Mouse (Mus musculus) limb, embryonic 12.5 days (tissue): ENCODE measurements around the gene Fabp6. TPM values are rescaled to one million over a fixed set of nuclear protein-coding genes. Genes with fewer than 3 reads are reported as not detected.

Source experiments
- ATAC-seq: fragments of 200-750 bp; cut with Nextera tagmentation; 2 replicates; pipeline ENCODE4 v1.8.0; 2017; ENCODE audit warnings: low read depth, moderate TSS enrichment; ENCODE audit not compliant: insufficient number of reproducible peaks, insufficient read depth, low FRiP score, low TSS enrichment
- H3K27ac ChIP-seq: fragments of 300-500 bp; sonication (generic); 2 replicates; pipeline ENCODE4 v1.5.1; 2016; ENCODE audit warnings: mild to moderate bottlenecking, moderate library complexity
- H3K27me3 ChIP-seq: fragments of 300-500 bp; sonication (generic); 2 replicates; pipeline ENCODE4 v1.6.1; 2016; ENCODE audit warnings: mild to moderate bottlenecking, moderate library complexity
- H3K36me3 ChIP-seq: fragments of 300-500 bp; sonication (generic); 2 replicates; pipeline ENCODE4 v1.6.1; 2016; ENCODE audit warnings: mild to moderate bottlenecking, moderate library complexity
- H3K4me1 ChIP-seq: fragments of 300-500 bp; sonication (generic); replicated peaks from 2 replicates; pipeline ENCODE4 v1.6.1; 2016
- H3K4me2 ChIP-seq: fragments of 300-500 bp; sonication (generic); 2 replicates; pipeline ENCODE4 v1.6.1; 2016; ENCODE audit warnings: mild to moderate bottlenecking, moderate library complexity
- H3K4me3 ChIP-seq: fragments of 300-500 bp; sonication (generic); replicated peaks from 2 replicates; pipeline ENCODE4 v1.5.1; 2016; ENCODE audit warnings: mild to moderate bottlenecking
- H3K9ac ChIP-seq: fragments of 300-500 bp; sonication (generic); replicated peaks from 2 replicates; pipeline ENCODE4 v1.6.1; 2016; ENCODE audit warnings: mild to moderate bottlenecking, moderate library complexity
- H3K9me3 ChIP-seq: fragments of 300-500 bp; sonication (generic); 2 replicates; pipeline ENCODE4 v1.6.1; 2016; ENCODE audit warnings: mild to moderate bottlenecking, moderate library complexity
- WGBS: fragments of 180-500 bp; shearing (Covaris S2); methylation state at CpG from one replicate; pipeline ENCODE4 v1.1.7; 2016; 5-methylcytosine and 5-hydroxymethylcytosine counted together
- polyA plus RNA-seq: library from polyadenylated mRNA; unstranded; fragments of >200 nt; fragmentation: Nextera tagmentation; extraction: Ambion mirVana; gene quantifications from 2 replicates; pipeline ENCODE4 v1.2.1, GENCODE M21; 2016

Fabp6 gene
- polyA plus RNA-seq, 1 experiment from 2014 or later: not detected

GRCm38 (mm10) chr11:43624341-43624740, 23.0 kb upstream of the Fabp6 start:
- Histone ChIP-seq H3K9ac (no peak overlapping the region), H3K4me3 (no peak overlapping the region), H3K4me2 (no peak overlapping the region), H3K27ac (no peak overlapping the region), H3K9me3 (no peaks in the 10 kb centered on the region), H3K4me1 (peaks cover 15% of the 10 kb centered on the region), H3K27me3 (no peaks in the 10 kb centered on the region), H3K36me3 (no peaks in the 10 kb centered on the region)
- no peak for ATAC-seq
- 88% methylated on average over 1 of the region's 1 CpGs for WGBS

- no peak overlapping the region for H3K4me2 ChIP-seq
- no peak overlapping the region for H3K4me3 ChIP-seq
- no peak for ATAC-seq
- no peaks in the 10 kb centered on the region for H3K36me3 ChIP-seq
- no peak overlapping the region for H3K27ac ChIP-seq
- no peak overlapping the region for H3K9ac ChIP-seq
- no peaks in the 10 kb centered on the region for H3K9me3 ChIP-seq
- WGBS: 82% methylated on average over 5 of the region's 5 CpGs
- peaks cover 15% of the 10 kb centered on the region for H3K4me1 ChIP-seq
- H3K27me3 ChIP-seq: no peaks in the 10 kb centered on the region
Measured at GRCm38 (mm10) chr11:43621769-43622168, 20.4 kb upstream of the Fabp6 start.

- no peaks in the 10 kb centered on the region for H3K36me3 ChIP-seq
- H3K27ac ChIP-seq: no peak overlapping the region
- no peak overlapping the region for H3K4me2 ChIP-seq
- peaks cover 5% of the 10 kb centered on the region; the same call in 1 of the 2 replicates for H3K4me1 ChIP-seq
- 0 out of 2 replicates have a peak, but pooled peaks have one; percentile 28 for ATAC-seq
- H3K9ac ChIP-seq: no peak overlapping the region
- WGBS: 69% methylated on average over 7 of the region's 7 CpGs
- H3K4me3 ChIP-seq: no peak overlapping the region
- H3K9me3 ChIP-seq: no peaks in the 10 kb centered on the region
- no peaks in the 10 kb centered on the region for H3K27me3 ChIP-seq
Measured at GRCm38 (mm10) chr11:43618403-43618802, 17.1 kb upstream of the Fabp6 start.

GRCm38 (mm10) chr11:43617924-43618323, 16.6 kb upstream of the Fabp6 start:
- H3K27ac ChIP-seq: no peak overlapping the region

GRCm38 (mm10) chr11:43612834-43613488, 11.6 kb upstream of the Fabp6 start:
- H3K4me3 ChIP-seq: no peak overlapping the region
- no peak overlapping the region for H3K4me2 ChIP-seq
- peak overlapping the region; percentile 50; the same call in 1 of the 2 replicates for H3K27ac ChIP-seq
- H3K9ac ChIP-seq: no peak overlapping the region; the same call in 1 of the 2 replicates
- no peaks in the 10 kb centered on the region for H3K36me3 ChIP-seq
- no peaks in the 10 kb centered on the region for H3K27me3 ChIP-seq
- 0 out of 2 replicates have a peak, but pooled peaks cover under 1% of the 10 kb centered on the region for H3K4me1 ChIP-seq
- no peaks in the 10 kb centered on the region for H3K9me3 ChIP-seq
- ATAC-seq: peak; percentile 71
- 29% methylated on average over 12 of the region's 12 CpGs for WGBS

More at GRCm38 (mm10) chr11:43617924-43618323, 16.6 kb upstream of the Fabp6 start:
- ATAC-seq: no peak
- Histone ChIP-seq H3K4me2 (no peak overlapping the region), H3K9me3 (no peaks in the 10 kb centered on the region), H3K4me3 (no peak overlapping the region), H3K36me3 (no peaks in the 10 kb centered on the region), H3K27me3 (no peaks in the 10 kb centered on the region), H3K4me1 (peaks cover 5% of the 10 kb centered on the region; the same call in 1 of the 2 replicates), H3K9ac (no peak overlapping the region)
- WGBS: 79% methylated on average over 5 of the region's 5 CpGs

GRCm38 (mm10) chr11:43610662-43611033, 9.3 kb upstream of the Fabp6 start:
- Histone ChIP-seq H3K9me3 (no peaks in the 10 kb centered on the region), H3K4me2 (no peak overlapping the region), H3K4me1 (no peaks in the 10 kb centered on the region), H3K4me3 (no peak overlapping the region), H3K36me3 (no peaks in the 10 kb centered on the region), H3K9ac (no peak overlapping the region), H3K27ac (no peak overlapping the region), H3K27me3 (no peaks in the 10 kb centered on the region)
- no peak for ATAC-seq
- 69% methylated on average over 5 of the region's 5 CpGs for WGBS

- Histone ChIP-seq H3K36me3 (no peaks in the 10 kb centered on the region), H3K4me2 (no peak overlapping the region), H3K9me3 (no peaks in the 10 kb centered on the region), H3K9ac (no peak overlapping the region), H3K27ac (no peak overlapping the region), H3K4me1 (no peaks in the 10 kb centered on the region), H3K4me3 (no peak overlapping the region), H3K27me3 (no peaks in the 10 kb centered on the region)
- ATAC-seq: no peak
- 70% methylated on average over 10 of the region's 10 CpGs for WGBS
Measured at GRCm38 (mm10) chr11:43610006-43610661, 8.8 kb upstream of the Fabp6 start.

GRCm38 (mm10) chr11:43608440-43608839, 7.1 kb upstream of the Fabp6 start:
- ATAC-seq: no peak
- no peaks in the 10 kb centered on the region for H3K9me3 ChIP-seq
- no peak overlapping the region for H3K27ac ChIP-seq

GRCm38 (mm10) chr11:43605859-43606258, 4.5 kb upstream of the Fabp6 start:
- no peaks in the 10 kb centered on the region for H3K36me3 ChIP-seq
- H3K4me3 ChIP-seq: no peak overlapping the region
- ATAC-seq: no peak
- H3K27ac ChIP-seq: no peak overlapping the region
- no peaks in the 10 kb centered on the region for H3K27me3 ChIP-seq
- no peak overlapping the region for H3K4me2 ChIP-seq
- no peaks in the 10 kb centered on the region for H3K9me3 ChIP-seq
- no peaks in the 10 kb centered on the region for H3K4me1 ChIP-seq
- 84% methylated on average over 6 of the region's 6 CpGs for WGBS
- no peak overlapping the region for H3K9ac ChIP-seq

More at GRCm38 (mm10) chr11:43608440-43608839, 7.1 kb upstream of the Fabp6 start:
- H3K9ac ChIP-seq: no peak overlapping the region
- no peaks in the 10 kb centered on the region for H3K4me1 ChIP-seq
- 43% methylated on average over 3 of the region's 3 CpGs for WGBS
- H3K4me2 ChIP-seq: no peak overlapping the region
- no peaks in the 10 kb centered on the region for H3K36me3 ChIP-seq
- no peak overlapping the region for H3K4me3 ChIP-seq
- no peaks in the 10 kb centered on the region for H3K27me3 ChIP-seq

GRCm38 (mm10) chr11:43604891-43605290, 3.6 kb upstream of the Fabp6 start:
- Histone ChIP-seq H3K36me3 (no peaks in the 10 kb centered on the region), H3K27me3 (no peaks in the 10 kb centered on the region), H3K9me3 (no peaks in the 10 kb centered on the region), H3K9ac (no peak overlapping the region), H3K4me1 (no peaks in the 10 kb centered on the region), H3K4me3 (no peak overlapping the region), H3K27ac (no peak overlapping the region), H3K4me2 (no peak overlapping the region)
- ATAC-seq: no peak
- WGBS: 89% methylated on average over 6 of the region's 6 CpGs

- Histone ChIP-seq H3K9me3 (no peaks in the 10 kb centered on the region), H3K27ac (no peak overlapping the region), H3K4me2 (no peak overlapping the region), H3K4me3 (no peak overlapping the region), H3K36me3 (no peaks in the 10 kb centered on the region), H3K27me3 (no peaks in the 10 kb centered on the region), H3K9ac (no peak overlapping the region), H3K4me1 (no peaks in the 10 kb centered on the region)
- no peak for ATAC-seq
- 89% methylated on average over 2 of the region's 2 CpGs for WGBS
Measured at GRCm38 (mm10) chr11:43604207-43604606, 2.9 kb upstream of the Fabp6 start.
